ENCODE assay signal across 8 mouse cellular contexts in the genomic region with DNA sequence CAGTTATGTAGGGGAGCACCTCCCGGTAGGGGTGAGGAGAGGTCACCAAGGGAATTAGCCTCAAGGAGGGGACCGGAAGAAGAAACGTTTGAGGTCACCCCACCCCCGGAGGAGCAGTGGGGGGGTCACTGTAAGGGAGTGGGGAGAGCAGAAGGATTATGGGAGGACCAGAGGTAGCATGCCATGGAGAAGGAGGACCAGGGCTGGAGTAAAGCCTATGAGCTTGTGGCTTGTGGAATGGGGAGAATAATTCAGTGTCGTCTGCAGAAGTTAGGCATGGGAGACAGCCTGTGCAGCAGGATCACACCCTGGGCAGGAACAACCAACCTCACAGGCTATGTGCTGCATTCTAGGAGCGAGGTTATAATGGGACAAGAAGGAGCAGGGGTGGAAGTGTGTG. TPM values are rescaled to one million over a fixed set of nuclear protein-coding genes. Genes with fewer than 3 reads are reported as not detected.
DNase-seq lines count a peak whose midpoint lies in the region; ATAC-seq and TF ChIP-seq lines count a peak whose summit lies in the region.

No protein-coding gene starts in this region.

- ATAC-seq in forebrain, embryonic 15.5 days (replicated peaks), result peak; percentile 29
- ATAC-seq in liver, postnatal 0 days, result no peak

- WGBS in heart, adult 2 months, result 2% methylated on average over 6 of the region's 6 CpGs
- WGBS in forebrain, embryonic 15.5 days, result 12% methylated on average over 6 of the region's 6 CpGs
- 6% methylated on average over 6 of the region's 6 CpGs for WGBS in liver, postnatal 0 days (ENCODE audit: insufficient replicate concordance)

- DNase-seq in heart, adult 2 months, result no peak
- DNase-seq in heart, postnatal 14 days, result no peak
- DNase-seq in liver, postnatal 0 days, result no peak
- no peak for DNase-seq in right cerebral cortex, postnatal 25 days
- no peak for DNase-seq in ovary, adult 18-20 months (ENCODE audit: low spot score)
- DNase-seq in thymus, adult 18-20 months, result no peak

- H3K4me3 ChIP-seq in heart, adult 2 months, result peak overlapping the region; percentile 69
- H3K4me3 ChIP-seq in E14TG2a.4 (replicated peaks; ENCODE audit: low read length), result peak overlapping the region; percentile 66
- H3K4me3 ChIP-seq in forebrain, embryonic 15.5 days, result peak overlapping the region; percentile 66
- peak overlapping the region; percentile 65 for H3K4me3 ChIP-seq in liver, postnatal 0 days (ENCODE audit: low read depth, low read length)

- H3K4me2 ChIP-seq in forebrain, embryonic 15.5 days (replicated peaks), result peak overlapping the region; percentile 99
- H3K4me2 ChIP-seq in liver, postnatal 0 days (ENCODE audit: low read depth, low read length), result peak overlapping the region; percentile 95

- peak overlapping the region; percentile 83 for H3K27ac ChIP-seq in heart, adult 2 months
- H3K27ac ChIP-seq in forebrain, embryonic 15.5 days (replicated peaks), result 0 out of 2 replicates have a peak overlapping the region, but pooled peaks have one; percentile 2
- peak overlapping the region; percentile 89 for H3K27ac ChIP-seq in liver, postnatal 0 days (ENCODE audit: low read depth)

- H3K27me3 ChIP-seq in heart, adult 2 months (ENCODE audit: control insufficient read depth, insufficient read depth, low read length), result no peaks in the 10 kb centered on the region
- peaks cover 30% of the 10 kb centered on the region for H3K27me3 ChIP-seq in E14TG2a.4 (ENCODE audit: insufficient read depth, low read length)
- no peaks in the 10 kb centered on the region for H3K27me3 ChIP-seq in forebrain, embryonic 15.5 days
- H3K27me3 ChIP-seq in liver, postnatal 0 days (ENCODE audit: insufficient read depth, low read length), result no peaks in the 10 kb centered on the region

- H3K9ac ChIP-seq in heart, adult 2 months (ENCODE audit: low read depth, low read length), result peak overlapping the region; percentile 74
- peak overlapping the region; percentile 76 for H3K9ac ChIP-seq in forebrain, embryonic 15.5 days (replicated peaks)
- peak overlapping the region; percentile 69 for H3K9ac ChIP-seq in liver, postnatal 0 days (replicated peaks)

- no peaks in the 10 kb centered on the region for H3K9me3 ChIP-seq in E14TG2a.4 (ENCODE audit: low read length)
- H3K9me3 ChIP-seq in forebrain, embryonic 15.5 days, result no peaks in the 10 kb centered on the region
- no peaks in the 10 kb centered on the region for H3K9me3 ChIP-seq in liver, postnatal 0 days (ENCODE audit: low read length)

- H3K4me1 ChIP-seq in heart, adult 2 months (ENCODE audit: control insufficient read depth, insufficient read depth, low read length), result peaks cover 10% of the 10 kb centered on the region
- peaks cover 60% of the 10 kb centered on the region for H3K4me1 ChIP-seq in E14TG2a.4 (replicated peaks; ENCODE audit: low read depth, low read length)
- peaks cover 19% of the 10 kb centered on the region for H3K4me1 ChIP-seq in forebrain, embryonic 15.5 days
- H3K4me1 ChIP-seq in liver, postnatal 0 days (ENCODE audit: insufficient read depth), result peaks cover 49% of the 10 kb centered on the region

- TF ChIP-seq POLR2A in heart, adult 2 months (IDR thresholded peaks at IDR 0.05; ENCODE audit: insufficient read depth, low read depth, low read length), result no peak

- intact Hi-C loops in heart, adult 2 months (cut with DNase I), result no loop called here
- intact Hi-C loops in heart, postnatal 14 days (cut with DNase I), result no loop called here

- no peak for TF ChIP-seq CTCF in heart, adult 2 months (IDR thresholded peaks at IDR 0.05)
- no peak for TF ChIP-seq CTCF in E14TG2a.4 (conservative IDR thresholded peaks at IDR 0.05; ENCODE audit: low read length)
- no peak for TF ChIP-seq CTCF in liver, postnatal 0 days (IDR thresholded peaks at IDR 0.05; ENCODE audit: low read depth)

- 0 out of 2 replicates have a peak, but pooled peaks have one; percentile 24 for TF ChIP-seq EP300 in heart, adult 2 months (IDR thresholded peaks at IDR 0.05; ENCODE audit: insufficient read depth, low read depth, low read length)
- no peak for TF ChIP-seq EP300 in liver, postnatal 0 days (IDR thresholded peaks at IDR 0.05; ENCODE audit: low read depth)

- no peaks in the 10 kb centered on the region for H3K79me2 ChIP-seq in heart, adult 2 months (replicated peaks; ENCODE audit: control insufficient read depth, insufficient read depth, low read length)

- no peaks in the 10 kb centered on the region for H3K36me3 ChIP-seq in heart, adult 2 months (ENCODE audit: control insufficient read depth, insufficient read depth, low read length)
- no peaks in the 10 kb centered on the region for H3K36me3 ChIP-seq in E14TG2a.4 (ENCODE audit: insufficient read depth, low read length)
- H3K36me3 ChIP-seq in forebrain, embryonic 15.5 days, result no peaks in the 10 kb centered on the region
- no peaks in the 10 kb centered on the region for H3K36me3 ChIP-seq in liver, postnatal 0 days (replicated peaks; ENCODE audit: insufficient read depth, low read length)

RNA-seq across cellular contexts. Expression of a gene that starts 0.7 kb away (rescaled TPM):
- 10 to 100 TPM; 13.4 to 16.7 TPM for total RNA-seq in heart, adult 2 months (2021)
- polyA plus RNA-seq in heart, adult 2 months (2012; rRNA removed), result 22.6 and 37.2 TPM in 2 replicates
- 10 to 100 TPM; 15.5 to 19.6 TPM for total RNA-seq in heart, postnatal 14 days (2021)
- polyA plus RNA-seq in forebrain, embryonic 15.5 days (2015; fragmentation: Nextera tagmentation; extraction: Ambion mirVana), result 10.8 and 12.3 TPM in 2 replicates
- polyA plus RNA-seq in liver, postnatal 0 days (2015; fragmentation: Nextera tagmentation; extraction: Ambion mirVana), result 12.4 and 17.8 TPM in 2 replicates

RNA-seq across cellular contexts. Expression of a gene that starts 13.6 kb away (rescaled TPM):
- under 1 TPM; 0.18 TPM for total RNA-seq in heart, adult 2 months (2021)
- not detected in 2 replicates for polyA plus RNA-seq in heart, adult 2 months (2012; rRNA removed)
- total RNA-seq in heart, postnatal 14 days (2021), result under 1 TPM in 1 of 2 experiments, not detected in 1; 0.68 TPM
- 5.1 and 6.8 TPM in 2 replicates for polyA plus RNA-seq in forebrain, embryonic 15.5 days (2015; fragmentation: Nextera tagmentation; extraction: Ambion mirVana)
- polyA plus RNA-seq in liver, postnatal 0 days (2015; fragmentation: Nextera tagmentation; extraction: Ambion mirVana), result 6.9 and 7.1 TPM in 2 replicates

RNA-seq across cellular contexts. Expression of a gene that starts 29.1 kb away (rescaled TPM):
- total RNA-seq in heart, adult 2 months (2021), result 10 to 100 TPM; 20.1 to 23.0 TPM
- 7.2 and 10.9 TPM in 2 replicates for polyA plus RNA-seq in heart, adult 2 months (2012; rRNA removed)
- 10 to 100 TPM; 50.0 to 79.2 TPM for total RNA-seq in heart, postnatal 14 days (2021)
- polyA plus RNA-seq in forebrain, embryonic 15.5 days (2015; fragmentation: Nextera tagmentation; extraction: Ambion mirVana), result 7,875 and 7,989 TPM in 2 replicates
- 249 and 258 TPM in 2 replicates for polyA plus RNA-seq in liver, postnatal 0 days (2015; fragmentation: Nextera tagmentation; extraction: Ambion mirVana)

RNA-seq across cellular contexts. Expression of a gene that starts 38.0 kb away (rescaled TPM):
- total RNA-seq in heart, adult 2 months (2021), result 100 to 1,000 TPM; 170 to 191 TPM
- polyA plus RNA-seq in heart, adult 2 months (2012; rRNA removed), result 196 and 278 TPM in 2 replicates
- total RNA-seq in heart, postnatal 14 days (2021), result 100 to 1,000 TPM; 162 to 167 TPM
- 157 and 161 TPM in 2 replicates for polyA plus RNA-seq in forebrain, embryonic 15.5 days (2015; fragmentation: Nextera tagmentation; extraction: Ambion mirVana)
- 56.9 and 60.3 TPM in 2 replicates for polyA plus RNA-seq in liver, postnatal 0 days (2015; fragmentation: Nextera tagmentation; extraction: Ambion mirVana)

RNA-seq across cellular contexts. Expression of a gene that starts 54.7 kb away (rescaled TPM):
- total RNA-seq in heart, adult 2 months (2021), result 10 to 100 TPM; 18.6 to 19.9 TPM
- polyA plus RNA-seq in heart, adult 2 months (2012; rRNA removed), result 22.5 and 23.6 TPM in 2 replicates
- total RNA-seq in heart, postnatal 14 days (2021), result 10 to 100 TPM; 26.1 to 27.9 TPM
- 11.8 and 27.5 TPM in 2 replicates for polyA plus RNA-seq in forebrain, embryonic 15.5 days (2015; fragmentation: Nextera tagmentation; extraction: Ambion mirVana)
- polyA plus RNA-seq in liver, postnatal 0 days (2015; fragmentation: Nextera tagmentation; extraction: Ambion mirVana), result 2.8 TPM in 2 replicates

Comparison
In these comparisons a context has a peak if more than half of its experiments do, and no peak if none do; other contexts are left out.
1. H3K27ac ChIP-seq: peak in every context shown above with its lines; median percentile 89 in liver, postnatal 0 days; 83 in heart, adult 2 months; 2 in forebrain, embryonic 15.5 days.
2. RNA of a gene that starts 29.1 kb away (polyA plus RNA-seq): 7,875 to 7,989 TPM in forebrain, embryonic 15.5 days; 249 to 258 TPM in liver, postnatal 0 days and 7.2 to 10.9 TPM in heart, adult 2 months; every median in the first group is over 10 times any median in the second.
3. Peak in every context shown above with its lines, with median percentiles within 50 percentile points of each other: H3K4me3 ChIP-seq and H3K9ac ChIP-seq.